Mouse (Mus musculus): ENCODE measurements around the gene Erbb3. TPM values are rescaled to one million over a fixed set of nuclear protein-coding genes. Genes with fewer than 3 reads are reported as not detected.
"Not testable (repeated sequence)": the region's sequence is repeated elsewhere in the genome, so short reads cannot be mapped to it uniquely, and the experiment has no call there.

The Erbb3 gene
- polyA plus RNA-seq, 1 experiment: 0.77 TPM

- Histone ChIP-seq H3K27ac (ENCODE audit: control insufficient read depth, insufficient read depth, low read depth, low read length) (no peak overlapping the region), H3K4me3 (ENCODE audit: control insufficient read depth, low read depth, low read length) (no peak overlapping the region), H3K27me3 (ENCODE audit: control insufficient read depth, insufficient read depth, low read length) (no peaks in the 10 kb centered on the region), H3K36me3 (ENCODE audit: control insufficient read depth, insufficient read depth, low read length) (no peaks in the 10 kb centered on the region), H3K4me1 (ENCODE audit: control insufficient read depth, insufficient read depth, low read length) (peaks cover under 1% of the 10 kb centered on the region; the same call in 1 of the 2 replicates)
- TF ChIP-seq POLR2A (IDR thresholded peaks at IDR 0.05; ENCODE audit: control insufficient read depth, low read depth, low read length) (no peak), CTCF (IDR thresholded peaks at IDR 0.05; ENCODE audit: control insufficient read depth, insufficient read depth, insufficient replicate concordance, low read depth, low read length) (no peak)
Observed at GRCm38 (mm10) chr10:128620241-128620640, 30.8 kb upstream of the Erbb3 start.

DNA sequence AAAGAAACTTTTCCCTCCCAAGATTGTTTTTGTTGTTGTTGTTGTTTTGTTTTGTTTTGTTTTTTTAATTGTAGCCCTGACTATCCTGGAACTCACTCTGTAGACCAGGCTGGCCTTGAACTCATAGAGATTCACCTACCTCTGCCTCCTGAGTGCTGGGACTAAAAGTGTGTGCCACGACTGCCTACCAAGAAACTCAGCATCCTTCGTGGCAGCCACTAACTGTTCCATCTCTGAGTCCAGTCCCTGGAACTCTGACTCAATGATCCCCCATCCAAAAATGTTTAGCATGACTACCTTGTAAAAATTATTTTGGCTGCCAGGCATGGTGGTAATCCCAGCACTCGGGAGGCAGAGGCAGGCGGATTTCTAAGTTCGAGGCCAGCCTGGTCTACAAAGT, 29.7 kb upstream of the Erbb3 start:
- H3K27me3 ChIP-seq (ENCODE audit: control insufficient read depth, insufficient read depth, low read length); H3K4me3 ChIP-seq (ENCODE audit: control insufficient read depth, low read depth, low read length); H3K36me3 ChIP-seq (ENCODE audit: control insufficient read depth, insufficient read depth, low read length); H3K4me1 ChIP-seq (ENCODE audit: control insufficient read depth, insufficient read depth, low read length); H3K27ac ChIP-seq (ENCODE audit: control insufficient read depth, insufficient read depth, low read depth, low read length): not testable (repeated sequence)

- H3K4me3 ChIP-seq (ENCODE audit: control insufficient read depth, low read depth, low read length): no peak overlapping the region
- no peaks in the 10 kb centered on the region for H3K27me3 ChIP-seq (ENCODE audit: control insufficient read depth, insufficient read depth, low read length)
- H3K36me3 ChIP-seq (ENCODE audit: control insufficient read depth, insufficient read depth, low read length): no peaks in the 10 kb centered on the region
- TF ChIP-seq POLR2A (IDR thresholded peaks at IDR 0.05; ENCODE audit: control insufficient read depth, low read depth, low read length) (no peak), CTCF (IDR thresholded peaks at IDR 0.05; ENCODE audit: control insufficient read depth, insufficient read depth, insufficient replicate concordance, low read depth, low read length) (no peak)
- H3K27ac ChIP-seq (ENCODE audit: control insufficient read depth, insufficient read depth, low read depth, low read length): no peak overlapping the region
- H3K4me1 ChIP-seq (ENCODE audit: control insufficient read depth, insufficient read depth, low read length): peaks cover 2% of the 10 kb centered on the region; the same call in 1 of the 2 replicates
Observed at GRCm38 (mm10) chr10:128618570-128618969, 29.1 kb upstream of the Erbb3 start.

- not testable (repeated sequence) for H3K27ac ChIP-seq (ENCODE audit: control insufficient read depth, insufficient read depth, low read depth, low read length); H3K4me1 ChIP-seq (ENCODE audit: control insufficient read depth, insufficient read depth, low read length); H3K36me3 ChIP-seq (ENCODE audit: control insufficient read depth, insufficient read depth, low read length); H3K27me3 ChIP-seq (ENCODE audit: control insufficient read depth, insufficient read depth, low read length); H3K4me3 ChIP-seq (ENCODE audit: control insufficient read depth, low read depth, low read length)
Observed at GRCm38 (mm10) chr10:128615798-128616448, 26.5 kb upstream of the Erbb3 start.

DNA sequence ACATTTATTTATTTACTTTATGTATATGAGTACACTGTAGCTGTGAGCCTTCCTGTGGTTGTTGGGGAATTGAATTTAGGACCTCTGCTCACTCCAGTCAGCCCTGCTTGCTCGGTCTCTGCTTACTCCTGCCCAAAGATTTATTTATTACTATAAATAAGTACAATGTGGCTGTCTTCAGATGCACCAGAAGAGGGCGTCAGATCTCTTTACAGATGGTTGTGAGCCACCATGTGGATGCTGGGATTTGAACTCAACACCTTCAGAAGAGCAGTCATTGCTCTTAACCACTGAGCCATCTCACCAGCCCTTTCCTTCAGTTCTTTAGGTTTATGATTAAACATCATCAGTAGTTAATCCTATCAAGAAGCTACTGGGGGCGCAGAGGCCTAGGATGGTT, 25.5 kb upstream of the Erbb3 start:
- Histone ChIP-seq H3K36me3 (ENCODE audit: control insufficient read depth, insufficient read depth, low read length) (no peaks in the 10 kb centered on the region), H3K4me1 (ENCODE audit: control insufficient read depth, insufficient read depth, low read length) (peaks cover 6% of the 10 kb centered on the region), H3K27me3 (ENCODE audit: control insufficient read depth, insufficient read depth, low read length) (no peaks in the 10 kb centered on the region), H3K4me3 (ENCODE audit: control insufficient read depth, low read depth, low read length) (no peak overlapping the region), H3K27ac (ENCODE audit: control insufficient read depth, insufficient read depth, low read depth, low read length) (no peak overlapping the region)
- no peak for TF ChIP-seq CTCF (IDR thresholded peaks at IDR 0.05; ENCODE audit: control insufficient read depth, insufficient read depth, insufficient replicate concordance, low read depth, low read length)
- no peak for TF ChIP-seq POLR2A (IDR thresholded peaks at IDR 0.05; ENCODE audit: control insufficient read depth, low read depth, low read length)

GRCm38 (mm10) chr10:128613820-128614219, 24.4 kb upstream of the Erbb3 start:
- not testable (repeated sequence) for H3K27ac ChIP-seq (ENCODE audit: control insufficient read depth, insufficient read depth, low read depth, low read length); H3K36me3 ChIP-seq (ENCODE audit: control insufficient read depth, insufficient read depth, low read length); H3K27me3 ChIP-seq (ENCODE audit: control insufficient read depth, insufficient read depth, low read length); H3K4me1 ChIP-seq (ENCODE audit: control insufficient read depth, insufficient read depth, low read length); H3K4me3 ChIP-seq (ENCODE audit: control insufficient read depth, low read depth, low read length)

GRCm38 (mm10) chr10:128613154-128613440, 23.6 kb upstream of the Erbb3 start:
- H3K36me3 ChIP-seq (ENCODE audit: control insufficient read depth, insufficient read depth, low read length): no peaks in the 10 kb centered on the region
- peaks cover 6% of the 10 kb centered on the region for H3K4me1 ChIP-seq (ENCODE audit: control insufficient read depth, insufficient read depth, low read length)
- H3K27me3 ChIP-seq (ENCODE audit: control insufficient read depth, insufficient read depth, low read length): no peaks in the 10 kb centered on the region
- H3K4me3 ChIP-seq (ENCODE audit: control insufficient read depth, low read depth, low read length): no peak overlapping the region
- TF ChIP-seq POLR2A (IDR thresholded peaks at IDR 0.05; ENCODE audit: control insufficient read depth, low read depth, low read length): no peak
- no peak for TF ChIP-seq CTCF (IDR thresholded peaks at IDR 0.05; ENCODE audit: control insufficient read depth, insufficient read depth, insufficient replicate concordance, low read depth, low read length)
- no peak overlapping the region for H3K27ac ChIP-seq (ENCODE audit: control insufficient read depth, insufficient read depth, low read depth, low read length)

- no peaks in the 10 kb centered on the region for H3K36me3 ChIP-seq (ENCODE audit: control insufficient read depth, insufficient read depth, low read length)
- TF ChIP-seq POLR2A (IDR thresholded peaks at IDR 0.05; ENCODE audit: control insufficient read depth, low read depth, low read length) (no peak), CTCF (IDR thresholded peaks at IDR 0.05; ENCODE audit: control insufficient read depth, insufficient read depth, insufficient replicate concordance, low read depth, low read length) (peak; percentile 69; the same call in 1 of the 2 replicates)
- no peaks in the 10 kb centered on the region for H3K27me3 ChIP-seq (ENCODE audit: control insufficient read depth, insufficient read depth, low read length)
- peaks cover 6% of the 10 kb centered on the region for H3K4me1 ChIP-seq (ENCODE audit: control insufficient read depth, insufficient read depth, low read length)
- no peak overlapping the region for H3K27ac ChIP-seq (ENCODE audit: control insufficient read depth, insufficient read depth, low read depth, low read length)
- H3K4me3 ChIP-seq (ENCODE audit: control insufficient read depth, low read depth, low read length): no peak overlapping the region
Observed at GRCm38 (mm10) chr10:128612433-128613153, 23.1 kb upstream of the Erbb3 start.

All from testis, adult 2 months (tissue).